Mouse (Mus musculus): Measurements from ENCODE around the gene Zdhhc14. TPM values are rescaled to one million over a fixed set of nuclear protein-coding genes. Genes with fewer than 3 reads are reported as not detected.

Gene Zdhhc14
- total RNA-seq, 2 experiments from 2014 or later: 36.1 to 48.7 TPM

- DNase-seq (ENCODE audit: low spot score in 2 of 2): no peak
These were observed 226.5 kb downstream of the Zdhhc14 start for GRCm38 (mm10) chr17:5718768-5719387.

- no peak for DNase-seq (ENCODE audit: low spot score in 2 of 2)
These were observed 230.4 kb downstream of the Zdhhc14 start for GRCm38 (mm10) chr17:5722802-5723201.

- DNase-seq (ENCODE audit: low spot score in 2 of 2): no peak
These were observed 231.3 kb downstream of the Zdhhc14 start for GRCm38 (mm10) chr17:5723601-5724189.

GRCm38 (mm10) chr17:5729587-5730125 is 237.3 kb downstream of the Zdhhc14 start:
- no peak for DNase-seq (ENCODE audit: low spot score in 2 of 2)

- DNase-seq (ENCODE audit: low spot score in 2 of 2): no peak
These were observed 238.2 kb downstream of the Zdhhc14 start for GRCm38 (mm10) chr17:5730538-5730937.

GRCm38 (mm10) chr17:5733400-5733799 is 241.0 kb downstream of the Zdhhc14 start:
- DNase-seq (ENCODE audit: low spot score in 2 of 2): peak; percentile 34 to 66

GRCm38 (mm10) chr17:5741061-5741460 is 248.7 kb downstream of the Zdhhc14 start:
- no peak for DNase-seq (ENCODE audit: low spot score in 2 of 2)

GRCm38 (mm10) chr17:5744016-5744415 is 251.7 kb downstream of the Zdhhc14 start:
- DNase-seq (ENCODE audit: low spot score in 2 of 2): no peak

- no peak for DNase-seq (ENCODE audit: low spot score in 2 of 2)
These were observed 254.0 kb downstream of the Zdhhc14 start for GRCm38 (mm10) chr17:5746378-5746777.

- no peak for DNase-seq (ENCODE audit: low spot score in 2 of 2)
These were observed 255.5 kb downstream of the Zdhhc14 start for GRCm38 (mm10) chr17:5747539-5748500.

- DNase-seq (ENCODE audit: low spot score in 2 of 2): peak in 1 of 2 experiments; percentile 41
These were observed 256.1 kb downstream of the Zdhhc14 start for GRCm38 (mm10) chr17:5748501-5748894.

- no peak for DNase-seq (ENCODE audit: low spot score in 2 of 2)
These were observed 257.9 kb downstream of the Zdhhc14 start for GRCm38 (mm10) chr17:5750278-5750677.

- no peak for DNase-seq (ENCODE audit: low spot score in 2 of 2)
These were observed 258.7 kb downstream of the Zdhhc14 start for GRCm38 (mm10) chr17:5751066-5751465.

- no peak for DNase-seq (ENCODE audit: low spot score in 2 of 2)
These were observed 260.0 kb downstream of the Zdhhc14 start for GRCm38 (mm10) chr17:5752322-5752715.

GRCm38 (mm10) chr17:5752716-5753585 is 260.6 kb downstream of the Zdhhc14 start:
- DNase-seq (ENCODE audit: low spot score in 2 of 2): peak; percentile 81 to 83

GRCm38 (mm10) chr17:5755489-5755888 is 263.1 kb downstream of the Zdhhc14 start:
- DNase-seq (ENCODE audit: low spot score in 2 of 2): no peak

- no peak for DNase-seq (ENCODE audit: low spot score in 2 of 2)
These were observed 263.7 kb downstream of the Zdhhc14 start for GRCm38 (mm10) chr17:5756065-5756464.

- DNase-seq (ENCODE audit: low spot score in 2 of 2): no peak
These were observed 264.5 kb downstream of the Zdhhc14 start for GRCm38 (mm10) chr17:5756855-5757254.

GRCm38 (mm10) chr17:5763768-5764167 is 271.4 kb downstream of the Zdhhc14 start:
- DNase-seq (ENCODE audit: low spot score in 2 of 2): no peak

GRCm38 (mm10) chr17:5764270-5764669 is 271.9 kb downstream of the Zdhhc14 start:
- no peak for DNase-seq (ENCODE audit: low spot score in 2 of 2)

- no peak for DNase-seq (ENCODE audit: low spot score in 2 of 2)
These were observed 273.4 kb downstream of the Zdhhc14 start for GRCm38 (mm10) chr17:5765746-5766145.
